Mouse (Mus musculus) cerebellum, postnatal 14 days (tissue): ENCODE results near the gene Trex1.

Experiments used
- DNase-seq, 2 experiments: peaks; one replicate each; pipeline ENCODE4 v3.0.0; 2021; ENCODE audit warnings: mixed read lengths in 2 of 2

Trex1 gene

GRCm38 (mm10) chr9:109008994-109009635, 50.4 kb downstream of the Trex1 start:
- DNase-seq: no peak

- no peak for DNase-seq
Measured at GRCm38 (mm10) chr9:109008081-109008480, 51.5 kb downstream of the Trex1 start.
